Mouse (Mus musculus): ENCODE measurements around the gene Irak2. TPM values are rescaled to one million over a fixed set of nuclear protein-coding genes. Genes with fewer than 3 reads are reported as not detected.
"Not testable (repeated sequence)": the region's sequence is repeated elsewhere in the genome, so short reads cannot be mapped to it uniquely, and the experiment has no call there.

The Irak2 gene
- polyA plus RNA-seq, 1 experiment from 2014 or later: 21.2 TPM

- H3K4me3 ChIP-seq (ENCODE audit: low read depth, low read length): peak within 1 kb of the TSS; percentile 86
- TF ChIP-seq CTCF (IDR thresholded peaks at IDR 0.05; ENCODE audit: low read depth): peak; percentile 55
- under 1% methylated on average over 51 of the region's 58 CpGs for WGBS
These were observed 58.4 kb downstream of the Irak2 start, which contains the start of gene Tatdn2 for GRCm38 (mm10) chr6:113696582-113697221. Tatdn2 (plus strand) TSS chr6:113697050.

DNA sequence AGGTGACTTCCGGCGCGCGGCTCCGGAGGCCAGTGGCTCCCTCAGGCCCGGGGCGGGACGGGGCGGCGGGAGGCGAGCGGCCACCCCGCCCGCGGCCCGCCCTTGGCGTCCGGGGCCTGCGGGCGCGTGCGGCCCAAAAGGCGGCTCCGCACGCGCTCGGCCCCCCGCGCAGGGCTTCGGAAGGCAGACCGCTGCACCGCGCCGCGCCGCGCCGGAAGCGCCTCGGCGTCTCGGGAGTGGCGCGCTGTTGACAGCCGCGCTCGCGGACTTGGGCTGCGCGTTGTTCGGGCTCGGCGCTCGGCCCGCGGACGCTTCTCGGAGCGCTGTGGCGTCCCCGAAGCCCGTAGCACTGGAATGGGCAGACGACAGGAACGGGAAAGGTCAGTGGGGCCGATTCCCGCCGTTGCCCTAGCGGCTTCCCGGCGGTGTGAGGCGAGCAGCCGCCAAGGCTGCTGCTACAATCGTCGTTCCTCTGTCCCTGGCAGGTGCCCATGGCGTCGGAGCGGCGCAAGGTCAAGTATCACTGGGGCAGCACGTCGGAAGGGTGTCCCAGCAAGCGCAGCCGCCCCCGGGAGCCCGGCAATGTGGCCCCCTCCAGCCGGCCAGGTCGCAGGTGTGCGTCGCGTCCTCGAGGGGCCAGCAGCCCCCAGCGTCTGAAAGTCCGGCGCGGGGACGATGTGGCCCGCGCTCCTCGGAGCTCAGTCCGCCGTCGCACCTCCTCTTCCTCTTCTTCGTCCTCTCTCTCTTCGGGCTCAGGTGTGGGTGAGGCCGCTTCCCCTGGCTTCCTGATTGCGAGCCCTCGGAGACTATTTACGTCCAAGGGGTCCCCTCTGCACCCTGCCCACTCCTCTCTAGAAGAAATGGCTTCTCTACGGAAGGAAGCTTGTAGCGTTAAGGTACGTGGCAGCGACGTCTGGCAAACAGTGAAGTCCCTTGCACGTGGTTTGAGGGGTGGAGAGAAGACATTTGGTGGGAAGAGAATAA is 59.2 kb downstream of the Irak2 start:
- peak; percentile 64 for ATAC-seq
- peak overlapping the region; percentile 97 for H3K27ac ChIP-seq (ENCODE audit: low read depth, low read length)
- H3K27me3 ChIP-seq (replicated peaks; ENCODE audit: control insufficient read depth, insufficient read depth, low read length): no peaks in the 10 kb centered on the region
- H3K4me2 ChIP-seq (replicated peaks; ENCODE audit: low read depth): peak overlapping the region; percentile 96
- no peaks in the 10 kb centered on the region for H3K9me3 ChIP-seq (ENCODE audit: control insufficient read depth)
- H3K4me3 ChIP-seq (ENCODE audit: low read depth, low read length): peak overlapping the region; percentile 86
- no peak for TF ChIP-seq CTCF (IDR thresholded peaks at IDR 0.05; ENCODE audit: low read depth)
- H3K36me3 ChIP-seq (ENCODE audit: control insufficient read depth, insufficient read depth): peaks cover 33% of the 10 kb centered on the region
- H3K4me1 ChIP-seq (replicated peaks; ENCODE audit: control insufficient read depth, insufficient read depth, low read length): peaks cover 8% of the 10 kb centered on the region; the same call in 1 of the 2 replicates
- WGBS: under 1% methylated on average over 89 of the region's 113 CpGs
- H3K9ac ChIP-seq (ENCODE audit: low read depth, low read length): peak overlapping the region; percentile 87

More at GRCm38 (mm10) chr6:113696582-113697221, 58.4 kb downstream of the Irak2 start, which contains the start of gene Tatdn2:
- Histone ChIP-seq H3K4me2 (replicated peaks; ENCODE audit: low read depth) (peak within 1 kb of the TSS; percentile 96), H3K27ac (ENCODE audit: low read depth, low read length) (peak within 1 kb of the TSS; percentile 97), H3K9ac (ENCODE audit: low read depth, low read length) (peak within 1 kb of the TSS; percentile 87), H3K4me1 (replicated peaks; ENCODE audit: control insufficient read depth, insufficient read depth, low read length) (peaks cover 8% of the 10 kb centered on the region; the same call in 1 of the 2 replicates), H3K36me3 (ENCODE audit: control insufficient read depth, insufficient read depth) (peaks cover 30% of the 10 kb centered on the region), H3K27me3 (replicated peaks; ENCODE audit: control insufficient read depth, insufficient read depth, low read length) (no peaks in the 10 kb centered on the region), H3K9me3 (ENCODE audit: control insufficient read depth) (no peaks in the 10 kb centered on the region)
- ATAC-seq: peak; percentile 97

DNA sequence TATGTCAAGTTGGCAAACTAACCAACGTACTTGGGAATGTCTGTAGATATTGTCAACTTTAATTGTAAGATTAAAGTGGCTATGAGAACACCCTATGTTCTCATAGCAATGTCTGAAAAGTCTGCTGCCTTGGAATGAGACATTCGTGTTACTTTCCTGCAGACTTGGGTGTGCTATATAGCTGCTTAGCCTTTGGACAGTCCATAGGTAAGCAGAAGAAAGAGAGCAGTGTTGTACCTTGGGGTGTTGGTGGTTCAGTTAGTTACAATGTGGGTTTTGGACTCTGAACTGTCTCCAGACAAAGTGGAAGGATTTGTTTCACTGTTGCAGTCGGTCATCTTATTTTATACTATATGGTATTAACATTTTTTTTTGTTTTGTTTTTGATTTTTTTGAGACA is 74.5 kb downstream of the Irak2 start:
- 66% methylated on average over 3 of the region's 3 CpGs for WGBS
- H3K27me3 ChIP-seq (replicated peaks; ENCODE audit: control insufficient read depth, insufficient read depth, low read length): no peaks in the 10 kb centered on the region
- H3K27ac ChIP-seq (ENCODE audit: low read depth, low read length): peak overlapping the region; percentile 64; the same call in 1 of the 2 replicates
- no peak for TF ChIP-seq CTCF (IDR thresholded peaks at IDR 0.05; ENCODE audit: low read depth)
- no peaks in the 10 kb centered on the region for H3K9me3 ChIP-seq (ENCODE audit: control insufficient read depth)
- H3K4me3 ChIP-seq (ENCODE audit: low read depth, low read length): no peak overlapping the region
- 0 out of 2 replicates have a peak, but pooled peaks cover 3% of the 10 kb centered on the region for H3K4me1 ChIP-seq (replicated peaks; ENCODE audit: control insufficient read depth, insufficient read depth, low read length)
- H3K4me2 ChIP-seq (replicated peaks; ENCODE audit: low read depth): no peak overlapping the region
- H3K9ac ChIP-seq (ENCODE audit: low read depth, low read length): no peak overlapping the region
- peak; percentile 66 for ATAC-seq
- H3K36me3 ChIP-seq (ENCODE audit: control insufficient read depth, insufficient read depth): peaks cover 83% of the 10 kb centered on the region

- H3K27me3 ChIP-seq (replicated peaks; ENCODE audit: control insufficient read depth, insufficient read depth, low read length); H3K4me2 ChIP-seq (replicated peaks; ENCODE audit: low read depth); H3K9ac ChIP-seq (ENCODE audit: low read depth, low read length); H3K4me1 ChIP-seq (replicated peaks; ENCODE audit: control insufficient read depth, insufficient read depth, low read length); H3K4me3 ChIP-seq (ENCODE audit: low read depth, low read length); H3K9me3 ChIP-seq (ENCODE audit: control insufficient read depth); H3K27ac ChIP-seq (ENCODE audit: low read depth, low read length); ATAC-seq: not testable (repeated sequence)
- peaks cover 76% of the 10 kb centered on the region for H3K36me3 ChIP-seq (ENCODE audit: control insufficient read depth, insufficient read depth)
- WGBS: 85% methylated on average over 5 of the region's 5 CpGs
These were observed 75.1 kb downstream of the Irak2 start for GRCm38 (mm10) chr6:113713389-113713788.

DNA sequence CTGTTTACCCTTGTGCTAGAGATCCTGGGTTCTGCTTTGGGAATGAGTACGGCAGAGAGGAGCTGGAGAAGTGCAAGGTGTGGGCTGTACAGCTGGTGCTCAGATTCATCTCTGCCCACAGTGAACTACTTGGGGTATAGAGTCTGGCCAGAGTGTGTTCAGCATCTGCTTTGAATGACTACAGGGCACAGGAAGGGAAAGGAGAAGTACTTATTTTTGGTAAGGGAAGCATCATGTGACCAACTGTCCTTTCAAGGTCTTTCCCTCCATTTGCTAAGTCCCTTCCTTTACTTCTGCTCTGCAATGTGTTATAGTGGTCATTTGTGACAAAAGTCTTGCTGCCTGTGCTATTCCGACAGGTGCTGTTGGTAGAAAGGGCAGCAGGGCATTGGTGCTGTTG is 76.0 kb downstream of the Irak2 start:
- no peak for TF ChIP-seq CTCF (IDR thresholded peaks at IDR 0.05; ENCODE audit: low read depth)
- no peak overlapping the region for H3K9ac ChIP-seq (ENCODE audit: low read depth, low read length)
- no peak overlapping the region for H3K4me2 ChIP-seq (replicated peaks; ENCODE audit: low read depth)
- no peaks in the 10 kb centered on the region for H3K27me3 ChIP-seq (replicated peaks; ENCODE audit: control insufficient read depth, insufficient read depth, low read length)
- peak overlapping the region; percentile 50; the same call in 1 of the 2 replicates for H3K27ac ChIP-seq (ENCODE audit: low read depth, low read length)
- ATAC-seq: no peak
- H3K36me3 ChIP-seq (ENCODE audit: control insufficient read depth, insufficient read depth): peaks cover 74% of the 10 kb centered on the region
- WGBS: 73% methylated on average over 2 of the region's 2 CpGs
- 0 out of 2 replicates have a peak, but pooled peaks cover 3% of the 10 kb centered on the region for H3K4me1 ChIP-seq (replicated peaks; ENCODE audit: control insufficient read depth, insufficient read depth, low read length)
- no peaks in the 10 kb centered on the region for H3K9me3 ChIP-seq (ENCODE audit: control insufficient read depth)
- no peak overlapping the region for H3K4me3 ChIP-seq (ENCODE audit: low read depth, low read length)

- Histone ChIP-seq H3K4me2 (replicated peaks; ENCODE audit: low read depth) (no peak overlapping the region), H3K9me3 (ENCODE audit: control insufficient read depth) (no peaks in the 10 kb centered on the region), H3K27me3 (replicated peaks; ENCODE audit: control insufficient read depth, insufficient read depth, low read length) (no peaks in the 10 kb centered on the region), H3K27ac (ENCODE audit: low read depth, low read length) (no peak overlapping the region), H3K36me3 (ENCODE audit: control insufficient read depth, insufficient read depth) (peaks cover 69% of the 10 kb centered on the region), H3K4me1 (replicated peaks; ENCODE audit: control insufficient read depth, insufficient read depth, low read length) (0 out of 2 replicates have a peak, but pooled peaks cover 3% of the 10 kb centered on the region), H3K9ac (ENCODE audit: low read depth, low read length) (no peak overlapping the region), H3K4me3 (ENCODE audit: low read depth, low read length) (no peak overlapping the region)
- 31% methylated on average over 1 of the region's 1 CpGs for WGBS
- peak; percentile 58 for ATAC-seq
- no peak for TF ChIP-seq CTCF (IDR thresholded peaks at IDR 0.05; ENCODE audit: low read depth)
These were observed 76.5 kb downstream of the Irak2 start for GRCm38 (mm10) chr6:113714797-113715196.

All from intestine, postnatal 0 days (tissue).